Mouse (Mus musculus): ENCODE measurements at regions not wholly inside any gene's neighbourhood (a gene's known extent, or its start where the extent isn't known, plus 50 kb on each side); places are given as distances from the start of the nearest gene placed in this dataset.

GRCm38 (mm10) chrX:132452986-132453385 lies 1235.8 kb downstream of the Pcdh19 start:
- Histone ChIP-seq H3K4me1 (ENCODE audit: control insufficient read depth, insufficient read depth, low read length) (no peaks in the 10 kb centered on the region), H3K36me3 (ENCODE audit: control insufficient read depth, insufficient read depth, low read length) (no peaks in the 10 kb centered on the region), H3K27ac (no peak overlapping the region), H3K79me2 (replicated peaks; ENCODE audit: control insufficient read depth, insufficient read depth, low read length) (no peaks in the 10 kb centered on the region), H3K9ac (ENCODE audit: low read depth, low read length) (no peak overlapping the region), H3K4me3 (no peak overlapping the region), H3K27me3 (ENCODE audit: control insufficient read depth, insufficient read depth, low read length) (no peaks in the 10 kb centered on the region)
- no peak for DNase-seq
- intact Hi-C loops (cut with DNase I): no loop called here
- WGBS: 26% methylated on average over 2 of the region's 2 CpGs
- TF ChIP-seq POLR2A (IDR thresholded peaks at IDR 0.05; ENCODE audit: insufficient read depth, low read depth, low read length) (no peak), CTCF (IDR thresholded peaks at IDR 0.05) (peak; percentile 17; the same call in 1 of the 2 replicates), EP300 (IDR thresholded peaks at IDR 0.05; ENCODE audit: insufficient read depth, low read depth, low read length) (no peak)

Data from heart, adult 2 months (tissue).